Mouse (Mus musculus) heart, embryonic 15.5 days (tissue): ENCODE data around the gene Slc25a38. TPM values are rescaled to one million over a fixed set of nuclear protein-coding genes. Genes with fewer than 3 reads are reported as not detected.

Experiments used
- ATAC-seq: fragments of 200-750 bp; cut with Nextera tagmentation; replicated peaks from 2 replicates; pipeline ENCODE4 v1.8.0; 2017; ENCODE audit warnings: low read depth, moderate TSS enrichment; ENCODE audit not compliant: insufficient number of reproducible peaks, insufficient read depth, low FRiP score
- H3K27ac ChIP-seq: fragments of 300-500 bp; sonication (generic); 2 replicates; pipeline ENCODE4 v1.5.1; 2015; ENCODE audit warnings: mild to moderate bottlenecking, inconsistent platforms
- H3K27me3 ChIP-seq: fragments of 300-500 bp; sonication (generic); 2 replicates; pipeline ENCODE4 v1.6.1; 2015; ENCODE audit warnings: inconsistent platforms
- H3K36me3 ChIP-seq: fragments of 300-500 bp; sonication (generic); 2 replicates; pipeline ENCODE4 v1.6.1; 2015; ENCODE audit warnings: mild to moderate bottlenecking, inconsistent platforms
- H3K4me1 ChIP-seq: fragments of 300-500 bp; sonication (generic); replicated peaks from 2 replicates; pipeline ENCODE4 v1.6.1; 2015; ENCODE audit warnings: inconsistent platforms
- H3K4me2 ChIP-seq: fragments of 300-500 bp; sonication (generic); 2 replicates; pipeline ENCODE4 v1.6.1; 2015; ENCODE audit warnings: inconsistent platforms, mild to moderate bottlenecking, moderate library complexity
- H3K4me3 ChIP-seq: fragments of 300-500 bp; sonication (generic); 2 replicates; pipeline ENCODE4 v1.5.1; 2015; ENCODE audit warnings: mild to moderate bottlenecking, inconsistent platforms
- H3K9ac ChIP-seq: fragments of 300-500 bp; sonication (generic); 2 replicates; pipeline ENCODE4 v1.6.1; 2015; ENCODE audit warnings: mild to moderate bottlenecking, inconsistent platforms
- H3K9me3 ChIP-seq: fragments of 300-500 bp; sonication (generic); replicated peaks from 2 replicates; pipeline ENCODE4 v1.6.1; 2016; ENCODE audit warnings: inconsistent platforms
- WGBS: fragments of 180-500 bp; shearing (Covaris S2); methylation state at CpG from one replicate; pipeline ENCODE4 v1.1.7; 2015; ENCODE audit warnings: mixed read lengths; 5-methylcytosine and 5-hydroxymethylcytosine counted together
- polyA plus RNA-seq: library from polyadenylated mRNA; unstranded; fragments of >200 nt; fragmentation: Nextera tagmentation; extraction: Ambion mirVana; gene quantifications from 2 replicates; pipeline ENCODE4 v1.2.1, GENCODE M21; 2015

Slc25a38 gene
- polyA plus RNA-seq, 1 experiment from 2014 or later, result 18.8 TPM

DNA sequence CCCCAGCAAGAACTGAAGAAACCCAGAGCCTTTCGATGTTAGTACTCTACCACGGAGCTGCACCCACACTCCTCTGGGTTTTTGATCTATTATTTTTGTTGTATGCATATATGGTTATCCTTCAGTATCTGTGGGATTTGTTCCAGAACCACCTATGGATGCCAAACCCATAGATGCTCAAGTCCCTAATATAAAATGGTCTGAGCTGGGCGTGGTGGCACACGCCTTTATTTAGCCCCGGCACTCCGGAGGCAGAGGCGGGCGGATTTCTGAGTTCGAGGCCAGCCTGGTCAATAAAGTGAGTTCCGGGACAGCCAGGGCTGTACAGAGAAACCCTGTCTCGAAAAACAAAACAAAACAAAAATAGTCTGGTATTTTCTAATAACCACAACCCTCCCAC, 16.7 kb downstream of the Slc25a38 start:
- ATAC-seq, result no peak
- no peaks in the 10 kb centered on the region for H3K27me3 ChIP-seq
- H3K9ac ChIP-seq, result peak overlapping the region; percentile 61; the same call in 1 of the 2 replicates
- peaks cover 17% of the 10 kb centered on the region for H3K4me1 ChIP-seq
- H3K4me3 ChIP-seq, result peak overlapping the region; percentile 100
- H3K27ac ChIP-seq, result peak overlapping the region; percentile 87
- H3K36me3 ChIP-seq, result peaks cover 49% of the 10 kb centered on the region
- 61% methylated on average over 11 of the region's 11 CpGs for WGBS
- no peaks in the 10 kb centered on the region for H3K9me3 ChIP-seq
- H3K4me2 ChIP-seq, result peak overlapping the region; percentile 74

DNA sequence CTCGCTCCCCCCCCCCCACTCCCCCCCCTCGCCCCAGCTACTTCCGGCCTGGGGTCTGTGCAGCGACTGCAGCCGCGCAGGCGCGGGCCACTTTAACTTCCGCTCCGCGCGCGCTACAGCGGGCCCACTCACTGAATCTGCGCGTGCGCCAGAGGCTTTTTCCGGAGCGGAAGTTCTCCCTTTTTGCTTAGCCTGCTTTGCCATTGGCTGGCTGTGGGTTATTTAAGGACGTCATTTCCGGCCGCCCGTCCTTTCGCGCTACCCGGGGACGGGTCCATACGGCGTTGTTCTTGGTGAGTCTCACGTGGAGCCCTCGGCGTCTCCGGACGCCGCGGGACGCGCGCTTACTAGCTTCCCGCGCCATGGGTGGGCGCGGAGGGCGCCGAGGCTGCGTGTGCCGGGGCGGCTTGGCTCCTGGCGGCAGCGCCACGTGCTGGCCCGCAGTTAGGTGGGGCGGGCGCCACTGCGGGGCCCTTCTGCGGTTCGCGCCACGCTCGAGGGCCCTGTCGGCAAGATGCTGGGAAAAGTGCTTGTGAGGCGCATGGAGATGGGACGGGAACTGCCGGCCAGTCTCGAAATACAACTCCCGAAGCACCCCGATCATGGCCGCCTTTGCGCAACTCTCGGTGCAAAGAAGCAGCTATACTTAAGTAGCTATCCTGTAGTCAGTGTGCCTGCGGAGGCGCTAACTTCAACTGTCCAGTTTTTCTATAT, 17.5 kb downstream of the Slc25a38 start, which contains the start of gene Rpsa:
Gene Rpsa, plus strand, starts transcription at position 152 of the 714 bp plus-strand sequence.
- Histone ChIP-seq H3K27me3 (no peaks in the 10 kb centered on the region), H3K9me3 (no peaks in the 10 kb centered on the region), H3K27ac (peak within 1 kb of the TSS; percentile 95), H3K4me2 (peak within 1 kb of the TSS; percentile 74), H3K9ac (peak within 1 kb of the TSS; percentile 100), H3K36me3 (peaks cover 51% of the 10 kb centered on the region), H3K4me3 (peak within 1 kb of the TSS; percentile 100), H3K4me1 (peaks cover 17% of the 10 kb centered on the region)
- under 1% methylated on average over 59 of the region's 72 CpGs for WGBS
- peak; percentile 97 for ATAC-seq

DNA sequence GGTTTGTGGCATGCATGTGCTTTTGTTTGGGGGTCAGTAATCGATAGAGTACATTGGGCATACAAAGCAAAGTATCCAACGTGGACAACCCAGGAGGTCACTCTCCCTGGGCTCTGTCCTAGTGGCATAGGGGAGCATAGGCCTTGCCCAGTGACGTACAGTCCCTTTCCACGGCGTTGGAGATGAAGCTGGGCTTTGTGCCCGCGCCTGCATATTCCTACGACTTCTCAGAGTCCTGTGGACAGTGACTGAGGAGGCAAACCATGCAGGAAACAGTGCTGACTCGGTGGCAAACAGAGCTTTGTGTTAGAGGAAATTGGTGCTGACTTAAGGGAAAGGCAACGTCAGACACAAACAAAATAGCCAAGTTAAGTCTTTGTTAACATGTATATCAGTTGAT, 19.1 kb downstream of the Slc25a38 start:
- no peaks in the 10 kb centered on the region for H3K27me3 ChIP-seq
- peak overlapping the region; percentile 74 for H3K4me2 ChIP-seq
- 0 out of 2 replicates have a peak overlapping the region, but pooled peaks have one; percentile 1 for H3K27ac ChIP-seq
- no peak for ATAC-seq
- peak overlapping the region; percentile 100 for H3K9ac ChIP-seq
- WGBS, result 64% methylated on average over 10 of the region's 10 CpGs
- H3K36me3 ChIP-seq, result peaks cover 42% of the 10 kb centered on the region
- peaks cover 17% of the 10 kb centered on the region for H3K4me1 ChIP-seq
- peak overlapping the region; percentile 100 for H3K4me3 ChIP-seq
- no peaks in the 10 kb centered on the region for H3K9me3 ChIP-seq

DNA sequence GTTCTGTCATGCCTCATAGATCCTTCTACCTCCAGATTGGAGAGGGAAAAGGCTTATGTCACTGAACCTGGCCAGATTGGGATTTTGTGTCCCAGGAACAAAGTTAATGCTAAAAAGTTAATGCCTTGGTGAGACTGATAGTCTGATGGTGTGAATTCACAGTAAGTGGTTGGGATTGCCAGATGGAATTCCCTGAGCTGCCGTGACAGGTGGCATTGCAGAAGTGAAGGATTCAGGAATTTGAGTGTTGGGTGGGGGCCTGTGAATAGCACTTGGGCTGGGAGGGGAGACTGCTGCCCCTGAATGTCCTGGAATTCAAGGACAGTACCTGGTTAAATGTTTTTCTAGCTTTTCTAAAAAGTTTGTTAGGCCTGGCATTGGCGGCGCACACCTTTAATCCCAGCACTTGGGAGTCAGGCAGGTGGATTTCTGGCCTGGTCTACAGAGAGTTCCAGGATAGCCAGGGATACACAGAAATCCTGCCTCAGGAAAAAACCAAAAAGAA, 21.7 kb downstream of the Slc25a38 start:
- Histone ChIP-seq H3K36me3 (peaks cover 40% of the 10 kb centered on the region), H3K4me3 (no peak overlapping the region), H3K9me3 (no peaks in the 10 kb centered on the region), H3K4me1 (peaks cover 17% of the 10 kb centered on the region), H3K9ac (no peak overlapping the region), H3K27ac (no peak overlapping the region), H3K4me2 (no peak overlapping the region), H3K27me3 (no peaks in the 10 kb centered on the region)
- 85% methylated on average over 3 of the region's 3 CpGs for WGBS
- no peak for ATAC-seq

DNA sequence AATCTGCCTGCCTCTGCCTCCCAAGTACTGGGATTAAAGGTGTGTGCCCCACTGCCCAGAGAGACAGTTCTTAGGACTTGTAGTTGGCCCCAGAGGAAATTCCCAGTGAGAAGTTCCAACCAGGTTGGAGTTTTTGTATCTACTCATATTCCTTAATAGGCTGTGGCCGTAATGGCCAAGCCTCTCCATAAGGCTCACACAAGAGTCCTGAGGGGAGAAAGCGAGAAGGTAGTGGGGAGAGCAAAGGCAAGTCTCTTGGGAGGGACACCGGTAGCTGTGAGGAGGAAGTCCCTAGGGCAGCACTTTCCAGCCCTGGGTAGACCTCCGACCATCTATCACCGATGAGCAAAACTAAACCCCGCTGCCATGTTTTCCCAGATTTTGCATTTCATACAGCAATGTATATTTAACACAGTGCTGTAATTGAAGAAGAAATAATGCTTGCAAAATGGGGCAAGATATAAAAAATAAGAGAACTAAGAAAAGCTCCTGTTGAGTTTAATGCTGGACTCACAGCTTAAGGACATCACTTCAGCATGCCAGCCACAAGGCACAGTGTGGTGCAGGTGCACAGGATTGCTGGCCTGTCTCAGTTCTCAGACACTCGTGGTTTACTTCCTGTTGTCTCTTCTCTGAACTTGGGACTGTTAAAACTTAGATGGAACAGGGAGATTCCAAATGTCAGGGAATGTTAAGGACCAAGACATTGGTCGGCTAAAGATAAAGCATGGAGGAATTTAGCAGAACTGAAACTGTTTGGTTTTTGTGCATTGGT, 23.0 kb downstream of the Slc25a38 start:
- WGBS, result 29% methylated on average over 8 of the region's 8 CpGs
- Histone ChIP-seq H3K27me3 (no peaks in the 10 kb centered on the region), H3K27ac (no peak overlapping the region), H3K4me2 (no peak overlapping the region), H3K4me1 (peaks cover 17% of the 10 kb centered on the region), H3K9me3 (no peaks in the 10 kb centered on the region), H3K36me3 (peaks cover 40% of the 10 kb centered on the region), H3K4me3 (no peak overlapping the region), H3K9ac (no peak overlapping the region)
- no peak for ATAC-seq

DNA sequence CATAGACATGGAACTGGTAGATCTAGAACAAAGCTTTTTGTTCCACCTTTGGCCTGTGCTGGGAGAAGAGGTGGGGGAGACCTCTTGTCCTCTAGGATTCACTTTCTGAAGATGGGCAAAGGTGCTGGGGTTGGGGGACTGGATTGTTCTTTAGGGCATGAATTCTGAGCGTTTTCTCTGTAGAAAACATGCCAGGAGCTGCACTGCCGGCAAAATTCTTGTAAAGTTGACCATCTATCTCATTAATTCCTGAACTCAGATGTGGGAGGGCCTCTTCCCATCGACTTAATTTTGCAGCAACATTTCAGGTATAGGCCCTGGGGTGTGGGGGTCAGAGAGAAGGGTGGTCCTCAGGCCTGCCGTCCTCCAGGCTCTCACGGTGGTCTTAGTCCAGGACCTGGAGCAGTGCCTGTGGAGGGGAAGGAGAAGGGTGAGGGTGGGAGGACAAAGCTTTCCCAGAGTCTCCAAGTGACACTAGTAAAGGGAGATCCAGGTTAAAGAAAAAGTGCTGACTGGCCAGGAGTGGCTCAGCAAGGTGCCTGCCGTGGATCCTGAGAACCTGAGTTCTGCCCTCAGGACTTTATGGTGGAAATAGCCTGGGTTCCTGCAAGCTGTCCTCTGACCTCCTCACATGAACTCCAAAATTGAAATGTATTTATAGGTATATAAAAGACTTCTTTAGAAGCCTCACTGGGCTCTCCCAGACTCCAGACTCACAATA, 23.7 kb downstream of the Slc25a38 start:
- 46% methylated on average over 6 of the region's 6 CpGs for WGBS
- ATAC-seq, result no peak

DNA sequence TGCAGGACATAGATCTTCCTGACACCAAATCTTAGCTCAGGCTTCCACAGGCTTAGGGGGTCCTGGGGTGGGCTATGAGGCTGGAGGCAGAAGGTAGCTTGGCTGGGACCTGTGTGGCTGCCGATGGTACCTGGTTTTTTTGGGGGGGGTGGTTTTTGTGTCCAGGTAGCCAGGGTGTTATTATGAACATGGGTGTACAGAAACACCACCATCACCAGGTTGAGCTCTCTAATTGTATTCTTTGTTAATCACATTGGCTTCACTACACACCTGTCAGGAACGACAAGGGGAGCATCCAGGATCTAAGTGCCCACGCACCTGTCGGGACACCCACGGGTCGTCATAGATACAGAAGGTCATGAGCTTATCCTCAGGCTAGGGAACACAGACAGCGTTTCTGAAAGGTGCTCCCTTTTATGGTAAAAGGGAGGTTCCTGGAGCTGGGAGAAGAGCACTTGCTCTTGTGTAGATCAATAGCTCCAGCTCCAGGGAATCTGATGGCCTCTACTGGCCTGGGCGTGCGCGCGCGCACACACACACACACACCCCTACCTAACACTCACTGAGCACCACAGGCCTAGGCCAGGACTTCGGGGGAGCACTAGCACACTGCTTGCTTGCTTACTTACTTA, 24.5 kb downstream of the Slc25a38 start:
- Histone ChIP-seq H3K27ac (no peak overlapping the region), H3K36me3 (peaks cover 28% of the 10 kb centered on the region), H3K9ac (no peak overlapping the region), H3K4me1 (peaks cover 5% of the 10 kb centered on the region; the same call in 1 of the 2 replicates), H3K27me3 (no peaks in the 10 kb centered on the region), H3K9me3 (no peaks in the 10 kb centered on the region), H3K4me2 (no peak overlapping the region), H3K4me3 (no peak overlapping the region)
- 75% methylated on average over 13 of the region's 13 CpGs for WGBS
- no peak for ATAC-seq

More for the DNA sequence above, 23.7 kb downstream of the Slc25a38 start:
- H3K4me3 ChIP-seq, result no peak overlapping the region
- H3K4me1 ChIP-seq, result peaks cover 12% of the 10 kb centered on the region
- H3K27me3 ChIP-seq, result no peaks in the 10 kb centered on the region
- no peak overlapping the region for H3K4me2 ChIP-seq
- peaks cover 36% of the 10 kb centered on the region for H3K36me3 ChIP-seq
- H3K9me3 ChIP-seq, result no peaks in the 10 kb centered on the region
- no peak overlapping the region for H3K9ac ChIP-seq
- no peak overlapping the region for H3K27ac ChIP-seq

DNA sequence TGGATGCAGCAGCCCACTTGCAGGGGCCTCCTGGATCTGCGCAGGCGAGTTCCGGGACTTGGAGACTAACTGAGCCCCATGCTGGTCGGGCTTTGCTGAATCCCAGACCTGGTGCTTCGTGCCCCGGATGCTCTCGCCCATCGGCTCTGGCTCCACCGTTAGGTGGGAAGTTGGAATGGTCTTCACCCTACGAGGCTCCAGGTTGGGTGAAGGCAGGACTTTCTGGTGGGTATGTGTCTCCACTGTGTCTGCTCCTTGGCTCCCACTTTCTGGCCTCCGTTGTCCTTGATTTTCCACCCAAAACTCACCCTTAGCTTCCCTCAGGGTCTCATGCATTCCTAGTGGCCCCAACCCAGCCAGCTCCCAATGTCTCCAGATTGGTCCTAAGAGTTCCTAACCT, 25.3 kb downstream of the Slc25a38 start:
- Histone ChIP-seq H3K4me2 (no peak overlapping the region), H3K36me3 (peaks cover 21% of the 10 kb centered on the region), H3K27me3 (no peaks in the 10 kb centered on the region), H3K4me3 (no peak overlapping the region), H3K9me3 (no peaks in the 10 kb centered on the region), H3K4me1 (0 out of 2 replicates have a peak, but pooled peaks cover under 1% of the 10 kb centered on the region), H3K27ac (no peak overlapping the region), H3K9ac (no peak overlapping the region)
- WGBS, result 85% methylated on average over 11 of the region's 11 CpGs
- no peak for ATAC-seq

DNA sequence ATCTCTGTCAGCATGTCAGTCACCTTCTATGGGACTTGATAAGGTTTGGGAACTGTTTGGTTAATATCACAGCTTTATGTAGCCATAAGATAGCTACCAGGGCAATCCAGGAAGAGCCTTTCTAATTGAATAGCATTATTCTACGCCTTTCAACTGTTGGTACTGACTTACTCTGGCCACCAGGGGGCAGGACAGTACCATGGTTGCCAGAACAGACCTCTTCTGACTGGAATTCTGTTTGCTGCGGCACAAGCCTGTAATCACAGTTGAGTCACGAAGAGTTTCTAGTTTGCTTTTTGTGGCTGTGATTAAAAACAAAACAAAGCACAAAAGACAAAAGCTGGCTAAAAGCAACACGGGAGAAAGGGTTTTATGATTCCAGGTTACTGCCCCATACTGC, 30.5 kb downstream of the Slc25a38 start:
- Histone ChIP-seq H3K4me1 (no peaks in the 10 kb centered on the region), H3K27ac (no peak overlapping the region), H3K9me3 (no peaks in the 10 kb centered on the region), H3K36me3 (no peaks in the 10 kb centered on the region), H3K9ac (no peak overlapping the region), H3K27me3 (no peaks in the 10 kb centered on the region), H3K4me3 (no peak overlapping the region), H3K4me2 (no peak overlapping the region)
- no peak for ATAC-seq
- WGBS, result 8% methylated on average over 4 of the region's 4 CpGs

DNA sequence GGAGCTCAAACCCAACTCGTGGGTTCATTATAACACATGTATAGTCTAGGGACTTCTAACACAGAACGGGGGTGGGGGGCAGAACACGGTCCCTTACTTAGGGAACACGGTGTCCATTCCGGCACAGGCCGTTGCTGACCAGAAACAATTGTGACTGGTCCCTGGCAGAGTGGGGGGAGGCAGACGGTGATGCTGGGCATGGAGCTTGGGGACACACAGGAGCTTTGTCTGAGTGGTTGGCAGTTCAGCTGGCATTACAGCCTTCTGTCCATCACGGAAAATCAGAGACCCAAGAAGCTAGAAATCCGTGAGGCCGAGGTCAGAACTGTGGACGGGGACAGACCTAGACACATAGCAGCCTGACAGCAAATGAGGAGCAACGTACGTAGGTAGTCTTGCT, 34.3 kb downstream of the Slc25a38 start:
- Histone ChIP-seq H3K9me3 (no peaks in the 10 kb centered on the region), H3K4me3 (no peak overlapping the region), H3K4me2 (no peak overlapping the region), H3K9ac (no peak overlapping the region), H3K27ac (no peak overlapping the region), H3K27me3 (no peaks in the 10 kb centered on the region), H3K4me1 (no peaks in the 10 kb centered on the region), H3K36me3 (no peaks in the 10 kb centered on the region)
- 88% methylated on average over 13 of the region's 13 CpGs for WGBS
- no peak for ATAC-seq
